23 mouse cellular contexts compared by ENCODE assay signal in genomic region chr11:96694774-96695173, GRCm38 (mm10).
DNase-seq lines count a peak whose midpoint lies in the region; ATAC-seq lines count a peak whose summit lies in the region.
"Had no signal": no experiment of that assay in that cellular context is flagged by ENCODE, and none has a peak within 500 bp of the region (broad histone marks: within the 10 kb centered on the region; RNA-seq: fewer than 3 reads in every experiment).

No protein-coding gene starts in this region.

- no peak overlapping the region for H3K27ac ChIP-seq in kidney, embryonic 14.5 days (ENCODE audit: low read depth, low read length)
- H3K27ac ChIP-seq in hindbrain, embryonic 13.5 days: peak overlapping the region; percentile 81
- no peak overlapping the region for H3K27ac ChIP-seq in midbrain, embryonic 11.5 days (ENCODE audit: low read depth, low read length)
- H3K27ac ChIP-seq in neural tube, embryonic 12.5 days: 0 out of 2 replicates have a peak overlapping the region, but pooled peaks have one; percentile 42

- no peaks in the 10 kb centered on the region for H3K36me3 ChIP-seq in kidney, embryonic 14.5 days (ENCODE audit: control insufficient read depth, insufficient read depth, low read length)
- no peaks in the 10 kb centered on the region for H3K36me3 ChIP-seq in hindbrain, embryonic 13.5 days
- H3K36me3 ChIP-seq in midbrain, embryonic 11.5 days (ENCODE audit: control insufficient read depth, insufficient read depth, low read length): no peaks in the 10 kb centered on the region
- H3K36me3 ChIP-seq in neural tube, embryonic 12.5 days: no peaks in the 10 kb centered on the region

- intact Hi-C loops in left cerebral cortex, postnatal 14 days (cut with DNase I): no loop called here
- intact Hi-C loops in gastrocnemius, postnatal 36 days (cut with DNase I): no loop called here

- H3K4me1 ChIP-seq in kidney, embryonic 14.5 days (ENCODE audit: control insufficient read depth, insufficient read depth, low read length): peaks cover 6% of the 10 kb centered on the region; the same call in 1 of the 2 replicates
- peaks cover 22% of the 10 kb centered on the region for H3K4me1 ChIP-seq in hindbrain, embryonic 13.5 days (replicated peaks)
- peaks cover 12% of the 10 kb centered on the region for H3K4me1 ChIP-seq in midbrain, embryonic 11.5 days (ENCODE audit: control insufficient read depth, insufficient read depth, low read length)
- H3K4me1 ChIP-seq in neural tube, embryonic 12.5 days: peaks cover 13% of the 10 kb centered on the region
- H3K4me1 ChIP-seq: megakaryocyte, embryonic 14.5 days had no signal

- no peak overlapping the region for H3K9ac ChIP-seq in kidney, embryonic 14.5 days (ENCODE audit: low read depth, low read length)
- no peak overlapping the region for H3K9ac ChIP-seq in hindbrain, embryonic 13.5 days
- H3K9ac ChIP-seq in midbrain, embryonic 11.5 days (ENCODE audit: low read length): no peak overlapping the region
- H3K9ac ChIP-seq in neural tube, embryonic 12.5 days: no peak overlapping the region
- H3K9ac ChIP-seq: forebrain, postnatal 0 days had no signal

- no peaks in the 10 kb centered on the region for H3K27me3 ChIP-seq in kidney, embryonic 14.5 days (ENCODE audit: control insufficient read depth, insufficient read depth, low read length)
- H3K27me3 ChIP-seq in hindbrain, embryonic 13.5 days: no peaks in the 10 kb centered on the region
- H3K27me3 ChIP-seq in midbrain, embryonic 11.5 days (ENCODE audit: control insufficient read depth, insufficient read depth, low read length): no peaks in the 10 kb centered on the region
- no peaks in the 10 kb centered on the region for H3K27me3 ChIP-seq in neural tube, embryonic 12.5 days (replicated peaks)

- H3K9me3 ChIP-seq in kidney, embryonic 14.5 days (ENCODE audit: control insufficient read depth, low read length): no peaks in the 10 kb centered on the region
- H3K9me3 ChIP-seq in hindbrain, embryonic 13.5 days: no peaks in the 10 kb centered on the region
- H3K9me3 ChIP-seq in midbrain, embryonic 11.5 days (ENCODE audit: control insufficient read depth, low read length): no peaks in the 10 kb centered on the region
- no peaks in the 10 kb centered on the region for H3K9me3 ChIP-seq in neural tube, embryonic 12.5 days
- H3K9me3 ChIP-seq: megakaryocyte, embryonic 14.5 days had no signal

- 0 out of 2 replicates have a peak, but pooled peaks have one; percentile 21 for ATAC-seq in kidney, embryonic 14.5 days (ENCODE audit: low FRiP score, low TSS enrichment)
- 0 out of 2 replicates have a peak, but pooled peaks have one; percentile 52 for ATAC-seq in hindbrain, embryonic 13.5 days (ENCODE audit: low FRiP score)
- ATAC-seq in midbrain, embryonic 11.5 days (ENCODE audit: low FRiP score): peak; percentile 71
- ATAC-seq in neural tube, embryonic 12.5 days (ENCODE audit: low FRiP score, low read depth): peak; percentile 53
- no peak for ATAC-seq in activated CD4-positive, CD25-positive, alpha-beta regulatory T cell, adult 4 months
- ATAC-seq: forebrain, postnatal 0 days; inflammation-experienced regulatory T-cells, adult 6 months had no signal

- no peak for DNase-seq in kidney, adult 18-20 months
- peak; percentile 91 for DNase-seq in midbrain, embryonic 11.5 days (ENCODE audit: low spot score, missing footprints)
- DNase-seq in left cerebral cortex, postnatal 14 days (ENCODE audit: low spot score in 2 of 2): no peak
- no peak for DNase-seq in gastrocnemius, postnatal 36 days
- DNase-seq: adrenal gland, adult 8-10 months; cerebellum, adult 9-11 months; embryo, embryonic 11 days; forebrain, postnatal 0 days; heart, postnatal 10 days; kidney, postnatal 14 days; lung, adult 18-20 months; lung, postnatal 14 days; right cerebral cortex, postnatal 14 days; thymus, adult 18-20 months; thymus, postnatal 4 days had no signal

- H3K4me2 ChIP-seq in kidney, embryonic 14.5 days (replicated peaks; ENCODE audit: low read depth, low read length): no peak overlapping the region
- peak overlapping the region; percentile 17; the same call in 1 of the 2 replicates for H3K4me2 ChIP-seq in hindbrain, embryonic 13.5 days
- H3K4me2 ChIP-seq in midbrain, embryonic 11.5 days: no peak overlapping the region
- H3K4me2 ChIP-seq in neural tube, embryonic 12.5 days (replicated peaks): no peak overlapping the region
- H3K4me2 ChIP-seq: heart, embryonic 11.5 days; liver, embryonic 11.5 days had no signal

- H3K4me3 ChIP-seq in kidney, embryonic 14.5 days (ENCODE audit: low read length): no peak overlapping the region
- H3K4me3 ChIP-seq in hindbrain, embryonic 13.5 days: no peak overlapping the region
- H3K4me3 ChIP-seq in midbrain, embryonic 11.5 days (ENCODE audit: low read depth, low read length): no peak overlapping the region
- no peak overlapping the region for H3K4me3 ChIP-seq in neural tube, embryonic 12.5 days
- H3K4me3 ChIP-seq: megakaryocyte, embryonic 14.5 days had no signal

- 47% methylated on average over 12 of the region's 12 CpGs for WGBS in kidney, embryonic 14.5 days
- 29% methylated on average over 12 of the region's 12 CpGs for WGBS in hindbrain, embryonic 13.5 days
- WGBS in midbrain, embryonic 11.5 days: 37% methylated on average over 12 of the region's 12 CpGs
- WGBS in neural tube, embryonic 12.5 days: 36% methylated on average over 12 of the region's 12 CpGs

Comparison
In these comparisons a context has a peak if more than half of its experiments do, and no peak if none do; other contexts are left out.
1. H3K27ac ChIP-seq: peak in hindbrain, embryonic 13.5 days (single experiment) and neural tube, embryonic 12.5 days (single experiment); none in kidney, embryonic 14.5 days (single experiment) and midbrain, embryonic 11.5 days (single experiment).